Mouse (Mus musculus): ENCODE measurements around the gene Tbc1d8b.

Gene Tbc1d8b

GRCm38 (mm10) chrX:139781563-139781962 lies 96.8 kb downstream of the Tbc1d8b start:
- no peak for DNase-seq

DNA sequence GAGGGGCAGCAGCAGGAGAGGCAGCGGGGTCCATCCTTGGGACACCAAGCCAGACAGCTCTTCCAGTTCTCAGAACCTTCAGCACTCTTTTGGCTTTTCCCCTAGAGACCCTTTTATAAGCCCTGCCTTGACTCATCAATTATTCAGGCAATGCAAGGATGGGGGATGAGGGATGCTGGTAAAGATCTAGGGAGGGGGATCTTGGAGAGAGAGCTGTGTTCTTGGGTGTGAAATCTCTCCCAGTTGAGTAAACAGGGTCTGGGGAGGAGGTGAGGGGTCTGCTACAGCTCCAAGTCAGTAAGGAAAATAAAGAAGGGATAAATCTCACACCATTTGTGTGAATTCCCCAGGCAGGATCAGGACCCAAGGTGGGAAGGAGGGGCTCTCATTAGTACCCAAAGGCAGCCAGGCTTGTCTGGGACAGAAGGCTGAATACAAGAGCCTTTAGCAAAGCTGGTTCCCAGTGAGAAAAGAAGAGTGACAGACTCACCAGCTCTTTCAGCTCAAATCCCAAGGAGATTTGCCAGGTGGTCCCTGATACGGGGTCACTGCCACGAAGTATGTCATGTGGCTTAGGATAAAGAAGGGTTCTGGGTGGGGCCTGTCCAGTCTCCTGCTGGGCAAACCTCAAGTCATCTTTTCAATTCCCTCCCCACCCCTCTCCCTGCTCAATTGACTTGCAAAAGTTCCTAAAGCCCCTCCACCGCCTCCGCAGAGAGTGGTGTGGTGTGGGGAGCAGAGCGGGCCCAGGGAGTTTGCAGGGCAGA lies 97.7 kb downstream of the Tbc1d8b start, which contains the start of gene Ripply1:
Gene Ripply1 (minus strand): TSS at position 76 of the 767 bp plus-strand sequence.
- DNase-seq = no peak

GRCm38 (mm10) chrX:139783045-139783422 lies 98.2 kb downstream of the Tbc1d8b start:
- DNase-seq = no peak

GRCm38 (mm10) chrX:139785764-139786163 lies 101.0 kb downstream of the Tbc1d8b start:
- no peak for DNase-seq

- DNase-seq = no peak
Observed at GRCm38 (mm10) chrX:139794072-139794845, 109.5 kb downstream of the Tbc1d8b start.

GRCm38 (mm10) chrX:139796037-139796436 lies 111.2 kb downstream of the Tbc1d8b start:
- no peak for DNase-seq

- no peak for DNase-seq
Observed at GRCm38 (mm10) chrX:139797875-139798274, 113.1 kb downstream of the Tbc1d8b start.

- DNase-seq = no peak
Observed at GRCm38 (mm10) chrX:139799953-139800352, 115.2 kb downstream of the Tbc1d8b start.

DNA sequence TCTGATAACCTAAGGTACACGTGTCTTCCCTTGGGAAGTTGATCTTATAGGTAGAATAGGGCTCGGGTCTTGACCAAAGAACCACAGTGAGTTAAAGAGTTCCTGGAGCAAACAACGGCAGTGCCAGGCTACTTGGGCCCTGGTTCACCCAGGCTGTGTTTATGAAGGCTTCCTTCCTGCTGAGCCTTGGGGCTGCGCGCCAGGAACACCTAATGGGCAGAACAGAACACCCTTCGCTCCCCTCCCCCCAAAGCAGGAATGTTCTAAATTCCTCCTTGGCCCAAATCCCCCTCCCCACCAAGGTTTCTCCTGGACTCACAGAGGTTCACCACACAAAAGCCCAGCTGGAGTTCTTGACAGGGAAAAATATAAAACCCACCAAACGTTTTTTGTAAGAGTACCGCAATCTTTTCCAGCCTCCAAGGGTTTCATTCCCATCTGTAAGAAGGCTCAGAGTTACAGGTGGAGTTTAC lies 115.6 kb downstream of the Tbc1d8b start, which contains the start of gene Cldn2:
Gene Cldn2 (plus strand): TSS at position 423 of the 473 bp plus-strand sequence.
- no peak for DNase-seq
